Mouse (Mus musculus): ENCODE measurements around the gene Ugt2b5. TPM values are rescaled to one million over a fixed set of nuclear protein-coding genes. Genes with fewer than 3 reads are reported as not detected.
"Not testable (repeated sequence)": the region's sequence is repeated elsewhere in the genome, so short reads cannot be mapped to it uniquely, and the experiment has no call there.

Gene Ugt2b5
- 0.08 TPM in 1 of 2 replicates, not detected in the other for polyA plus RNA-seq (2016; fragmentation: Nextera tagmentation; extraction: Ambion mirVana)

DNA sequence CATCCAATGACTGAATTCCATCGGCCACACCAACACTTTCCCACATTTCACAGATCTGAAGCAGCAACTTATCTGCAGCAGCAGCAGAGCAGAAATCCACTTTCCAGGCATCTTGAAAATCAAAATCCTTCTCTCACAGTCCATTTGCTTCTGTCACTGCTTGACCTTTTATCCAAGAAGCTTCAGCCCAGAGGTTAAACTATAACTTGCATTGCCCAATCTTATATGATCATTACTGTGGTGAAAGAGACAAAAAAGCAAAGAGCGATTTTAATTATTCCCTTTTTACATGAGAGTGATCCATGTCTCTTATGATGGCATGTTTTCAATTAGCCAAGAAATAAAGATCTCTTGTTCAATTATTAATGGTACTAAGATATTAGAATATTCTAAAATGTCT is at the start of gene Ugt2b5:
Gene Ugt2b5, minus strand, starts transcription at position 123 of the 400 bp plus-strand sequence.
- not testable (repeated sequence) for H3K4me1 ChIP-seq (replicated peaks); H3K27ac ChIP-seq; H3K9me3 ChIP-seq; H3K4me3 ChIP-seq; H3K27me3 ChIP-seq (ENCODE audit: insufficient read depth, poor library complexity, severe bottlenecking); H3K36me3 ChIP-seq; DNase-seq (ENCODE audit: low spot score)
- 96% methylated on average over 2 of the region's 2 CpGs for WGBS

DNA sequence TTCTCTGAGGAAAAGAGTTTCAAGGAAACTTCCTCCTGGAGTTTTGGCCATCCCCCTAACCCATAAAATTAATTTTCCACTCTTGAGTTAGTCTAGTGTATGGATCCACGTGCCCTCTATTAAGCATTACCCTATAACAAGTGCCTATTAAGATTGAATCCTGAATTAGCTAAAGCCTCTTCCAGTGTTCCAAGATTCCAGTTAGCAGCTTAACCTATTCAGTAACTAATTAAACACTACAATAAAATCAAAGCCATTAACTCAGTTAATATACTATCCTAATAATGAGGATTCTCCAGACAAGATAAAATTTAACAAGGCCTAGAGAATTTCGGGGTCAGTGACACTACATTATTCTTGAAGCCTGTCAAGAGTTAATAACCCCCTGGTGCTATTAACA is 35.7 kb upstream of the Ugt2b5 start:
- not testable (repeated sequence) for H3K27ac ChIP-seq; H3K4me1 ChIP-seq (replicated peaks); H3K27me3 ChIP-seq (ENCODE audit: insufficient read depth, poor library complexity, severe bottlenecking); H3K36me3 ChIP-seq; DNase-seq (ENCODE audit: low spot score); H3K9me3 ChIP-seq; H3K4me3 ChIP-seq
- 61% methylated on average over 2 of the region's 2 CpGs for WGBS

GRCm38 (mm10) chr5:87174671-87175070 is 34.6 kb upstream of the Ugt2b5 start:
- DNase-seq (ENCODE audit: low spot score), result no peak

GRCm38 (mm10) chr5:87147741-87148454 is 7.8 kb upstream of the Ugt2b5 start:
- DNase-seq (ENCODE audit: low spot score), result no peak
- WGBS, result 91% methylated on average over 8 of the region's 8 CpGs
- no peak overlapping the region for H3K27ac ChIP-seq

More at GRCm38 (mm10) chr5:87174671-87175070, 34.6 kb upstream of the Ugt2b5 start:
- Histone ChIP-seq H3K27ac (no peak overlapping the region), H3K9me3 (no peaks in the 10 kb centered on the region), H3K36me3 (no peaks in the 10 kb centered on the region), H3K4me3 (no peak overlapping the region), H3K4me1 (replicated peaks) (no peaks in the 10 kb centered on the region), H3K27me3 (ENCODE audit: insufficient read depth, poor library complexity, severe bottlenecking) (no peaks in the 10 kb centered on the region)
- 76% methylated on average over 2 of the region's 2 CpGs for WGBS

DNA sequence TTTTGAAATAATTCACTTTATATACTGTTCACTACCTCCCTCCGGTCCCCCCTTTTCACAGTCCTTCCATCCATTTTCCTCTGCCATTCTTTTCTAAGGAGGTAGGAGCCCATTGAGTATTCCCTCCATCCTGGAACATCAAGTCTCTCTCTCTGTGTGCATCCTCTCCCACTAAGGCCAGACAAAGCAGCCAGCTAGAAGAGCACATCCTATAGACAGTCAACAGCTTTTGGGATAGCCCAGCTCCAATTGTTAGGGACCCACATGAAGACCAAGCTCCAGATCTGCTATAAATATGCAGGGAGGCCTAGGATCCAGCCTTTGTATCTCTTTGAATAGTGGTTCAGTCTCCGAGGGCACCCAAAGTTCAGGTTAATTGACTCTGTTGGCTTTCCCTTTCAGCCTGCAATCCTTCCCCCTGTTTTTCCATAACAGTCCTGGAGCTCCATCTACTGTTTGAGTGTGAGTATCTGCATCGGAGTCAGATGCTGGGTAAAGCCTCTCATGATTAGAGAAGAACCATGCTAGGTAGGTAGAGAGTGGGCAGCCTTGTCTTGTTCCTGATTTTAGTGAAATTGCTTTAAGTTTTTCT is 2.8 kb upstream of the Ugt2b5 start:
- DNase-seq (ENCODE audit: low spot score), result peak; percentile 20
- H3K9me3 ChIP-seq, result no peaks in the 10 kb centered on the region
- no peaks in the 10 kb centered on the region for H3K4me1 ChIP-seq (replicated peaks)
- no peaks in the 10 kb centered on the region for H3K27me3 ChIP-seq (ENCODE audit: insufficient read depth, poor library complexity, severe bottlenecking)
- H3K27ac ChIP-seq, result no peak overlapping the region
- no peak overlapping the region for H3K4me3 ChIP-seq
- 30% methylated on average over 3 of the region's 3 CpGs for WGBS
- no peaks in the 10 kb centered on the region for H3K36me3 ChIP-seq

More at GRCm38 (mm10) chr5:87147741-87148454, 7.8 kb upstream of the Ugt2b5 start:
- Histone ChIP-seq H3K9me3 (no peaks in the 10 kb centered on the region), H3K4me3 (no peak overlapping the region), H3K27me3 (ENCODE audit: insufficient read depth, poor library complexity, severe bottlenecking) (no peaks in the 10 kb centered on the region), H3K36me3 (no peaks in the 10 kb centered on the region), H3K4me1 (replicated peaks) (no peaks in the 10 kb centered on the region)

- H3K27ac ChIP-seq; H3K4me3 ChIP-seq; DNase-seq (ENCODE audit: low spot score); H3K27me3 ChIP-seq (ENCODE audit: insufficient read depth, poor library complexity, severe bottlenecking); H3K9me3 ChIP-seq; H3K4me1 ChIP-seq (replicated peaks); H3K36me3 ChIP-seq: not testable (repeated sequence)
- 94% methylated on average over 1 of the region's 1 CpGs for WGBS
These were observed 36.4 kb downstream of the Ugt2b5 start for GRCm38 (mm10) chr5:87103697-87104096.

DNA sequence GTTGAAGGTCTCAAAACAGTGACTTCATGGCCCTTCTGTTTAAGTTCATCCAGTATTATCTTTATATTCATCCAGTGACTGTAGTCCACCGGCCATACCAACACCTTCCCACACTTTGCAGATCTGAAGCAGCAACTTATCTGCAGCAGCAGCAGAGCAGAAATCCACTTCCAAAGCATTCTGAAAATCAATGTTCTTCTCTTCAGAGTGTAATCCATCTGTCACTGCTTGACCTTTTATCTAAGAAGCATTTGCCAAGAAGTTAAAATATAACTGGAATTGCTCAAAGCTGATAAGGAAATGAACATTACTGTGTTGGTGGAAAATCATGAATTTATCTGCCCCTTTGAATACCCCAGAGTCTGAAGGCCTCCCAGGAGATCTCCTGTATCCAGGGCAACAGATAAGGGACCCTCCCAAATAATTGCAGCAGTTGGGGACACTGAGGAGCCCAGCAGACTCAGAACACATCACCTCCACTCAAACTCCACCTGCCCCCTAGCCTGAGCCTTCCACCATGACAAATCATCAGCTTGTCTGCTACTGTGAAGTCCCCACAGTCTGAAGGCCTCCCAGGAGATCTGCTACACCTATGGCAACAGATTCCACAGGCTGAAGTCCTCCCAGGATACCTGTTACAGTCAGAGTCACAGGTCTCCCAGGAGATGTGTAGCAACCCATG is 47.6 kb downstream of the Ugt2b5 start, which contains the start of gene Ugt2b36:
Gene Ugt2b36, minus strand, starts transcription at position 210 of the 682 bp plus-strand sequence.
- Histone ChIP-seq H3K27ac (no peak within 1 kb of the TSS), H3K27me3 (ENCODE audit: insufficient read depth, poor library complexity, severe bottlenecking) (no peaks in the 10 kb centered on the region), H3K4me3 (no peak within 1 kb of the TSS), H3K4me1 (replicated peaks) (no peaks in the 10 kb centered on the region), H3K36me3 (no peaks in the 10 kb centered on the region), H3K9me3 (no peaks in the 10 kb centered on the region)
- DNase-seq (ENCODE audit: low spot score), result no peak
- 93% methylated on average over 1 of the region's 1 CpGs for WGBS

- Histone ChIP-seq H3K36me3 (no peaks in the 10 kb centered on the region), H3K27me3 (ENCODE audit: insufficient read depth, poor library complexity, severe bottlenecking) (no peaks in the 10 kb centered on the region), H3K27ac (no peak overlapping the region), H3K4me1 (replicated peaks) (no peaks in the 10 kb centered on the region), H3K9me3 (no peaks in the 10 kb centered on the region), H3K4me3 (no peak overlapping the region)
- no peak for DNase-seq (ENCODE audit: low spot score)
These were observed 49.0 kb downstream of the Ugt2b5 start for GRCm38 (mm10) chr5:87091111-87091510.

GRCm38 (mm10) chr5:87089264-87089663 is 50.9 kb downstream of the Ugt2b5 start:
- Histone ChIP-seq H3K36me3 (no peaks in the 10 kb centered on the region), H3K27ac (no peak overlapping the region), H3K4me3 (no peak overlapping the region), H3K9me3 (no peaks in the 10 kb centered on the region), H3K4me1 (replicated peaks) (no peaks in the 10 kb centered on the region), H3K27me3 (ENCODE audit: insufficient read depth, poor library complexity, severe bottlenecking) (no peaks in the 10 kb centered on the region)
- DNase-seq (ENCODE audit: low spot score), result no peak

DNA sequence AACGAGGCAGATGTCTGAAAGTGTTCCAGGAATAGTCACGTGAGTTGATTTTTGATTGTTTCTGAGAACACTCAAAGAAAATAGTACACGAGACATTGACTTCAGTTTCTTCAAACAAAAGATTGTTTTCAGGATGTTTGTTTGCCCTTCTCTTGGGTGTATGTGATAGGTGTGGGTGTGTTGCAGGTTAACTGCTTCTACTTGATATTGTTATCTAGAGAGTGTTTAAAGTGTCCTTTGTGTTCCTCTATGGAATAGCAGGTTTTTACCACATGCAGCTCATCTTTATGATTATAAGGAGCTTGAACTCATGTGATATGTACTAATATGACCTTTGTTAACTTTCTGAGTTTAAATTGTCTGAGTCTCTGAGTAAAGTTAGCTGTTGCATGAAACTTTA is 53.8 kb downstream of the Ugt2b5 start:
- no peak for DNase-seq (ENCODE audit: low spot score)
- no peaks in the 10 kb centered on the region for H3K4me1 ChIP-seq (replicated peaks)
- H3K9me3 ChIP-seq, result no peaks in the 10 kb centered on the region
- H3K36me3 ChIP-seq, result no peaks in the 10 kb centered on the region
- no peak overlapping the region for H3K27ac ChIP-seq
- 85% methylated on average over 3 of the region's 3 CpGs for WGBS
- H3K27me3 ChIP-seq (ENCODE audit: insufficient read depth, poor library complexity, severe bottlenecking), result no peaks in the 10 kb centered on the region
- H3K4me3 ChIP-seq, result no peak overlapping the region

Other genes with a start within 250 kb of the Ugt2b5 start
- gene Ugt2b34, start 233.4 kb downstream of the Ugt2b5 start, polyA plus RNA-seq (2016; fragmentation: Nextera tagmentation; extraction: Ambion mirVana), result not detected in 2 replicates
- not detected in 2 replicates for gene Ugt2b1, start 213.8 kb downstream of the Ugt2b5 start, polyA plus RNA-seq (2016; fragmentation: Nextera tagmentation; extraction: Ambion mirVana)
- not detected in 2 replicates for gene Ugt2b35, start 139.5 kb downstream of the Ugt2b5 start, polyA plus RNA-seq (2016; fragmentation: Nextera tagmentation; extraction: Ambion mirVana)
- not detected in 2 replicates for gene Ugt2b36, start 47.8 kb downstream of the Ugt2b5 start, polyA plus RNA-seq (2016; fragmentation: Nextera tagmentation; extraction: Ambion mirVana)
- not detected in 2 replicates for gene Ugt2b37, start 114.5 kb upstream of the Ugt2b5 start, polyA plus RNA-seq (2016; fragmentation: Nextera tagmentation; extraction: Ambion mirVana)
- gene Ugt2a3, start 196.9 kb upstream of the Ugt2b5 start, polyA plus RNA-seq (2016; fragmentation: Nextera tagmentation; extraction: Ambion mirVana), result not detected in 2 replicates

Data from hindbrain, embryonic 10.5 days (tissue).